Mouse (Mus musculus): Measurements from ENCODE around the gene Gm20604. TPM values are rescaled to one million over a fixed set of nuclear protein-coding genes. Genes with fewer than 3 reads are reported as not detected.
A peak's percentile ranks its signal among the peaks of the same experiment; 100 is the strongest.

Gene Gm20604
- polyA plus RNA-seq, 2 experiments, result 20.4 to 23.1 TPM

DNA sequence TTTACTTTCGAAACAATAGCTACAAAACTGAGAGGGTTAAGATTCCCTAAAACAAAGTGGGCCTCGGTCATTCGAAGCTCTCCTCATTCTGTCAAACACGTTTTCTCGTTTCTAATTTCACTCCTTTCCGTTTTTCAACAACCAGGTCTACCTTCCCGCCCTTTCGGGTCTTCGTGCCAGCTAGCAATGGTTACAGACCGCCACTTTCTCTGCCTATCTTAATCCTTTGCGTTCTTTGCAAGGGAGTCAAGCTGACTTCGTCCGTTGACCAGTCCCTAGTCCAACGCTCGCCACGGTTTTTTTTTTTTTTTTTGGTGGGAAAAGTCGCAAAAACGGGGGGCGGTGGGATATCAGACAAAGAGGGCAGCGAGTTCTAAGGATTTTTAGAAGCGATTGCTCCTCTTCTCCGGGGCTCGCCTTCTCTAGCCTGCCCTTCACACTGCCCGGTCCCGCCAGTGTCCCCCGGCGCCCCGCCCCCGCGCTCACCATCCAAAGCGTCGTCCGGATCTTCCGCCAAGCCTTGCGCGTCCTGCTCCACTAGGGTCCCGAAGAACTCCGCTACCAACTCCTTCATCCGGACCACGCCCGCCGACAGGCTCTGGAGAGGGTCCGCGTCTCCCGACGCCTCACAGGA is 1.3 kb downstream of the Gm20604 start:
- Histone ChIP-seq H3K9me3 (ENCODE audit: control insufficient read depth, low read length) (no peaks in the 10 kb centered on the region), H3K27ac (replicated peaks; ENCODE audit: low read depth, low read length) (peak overlapping the region; percentile 83), H3K36me3 (ENCODE audit: control insufficient read depth, insufficient read depth, low read length) (peaks cover 4% of the 10 kb centered on the region), H3K9ac (ENCODE audit: low read depth, low read length, severe bottlenecking) (peak overlapping the region; percentile 77), H3K4me1 (ENCODE audit: control insufficient read depth, insufficient read depth, low read length) (peaks cover 18% of the 10 kb centered on the region), H3K4me3 (replicated peaks; ENCODE audit: low read length) (peak overlapping the region; percentile 89), H3K27me3 (ENCODE audit: control insufficient read depth, insufficient read depth, low read length) (no peaks in the 10 kb centered on the region), H3K4me2 (replicated peaks; ENCODE audit: low read depth, low read length, severe bottlenecking) (peak overlapping the region; percentile 65)
- 2% methylated on average over 46 of the region's 46 CpGs for whole genome bisulfite sequencing
- peak; percentile 81 for ATAC-seq (ENCODE audit: low FRiP score, low read depth)
- no peak for TF ChIP-seq POLR2A (IDR thresholded peaks at IDR 0.05; ENCODE audit: borderline replicate concordance, extremely low read depth, insufficient read depth, insufficient read length)
- no peak for DNase-seq (ENCODE audit: low spot score)

DNA sequence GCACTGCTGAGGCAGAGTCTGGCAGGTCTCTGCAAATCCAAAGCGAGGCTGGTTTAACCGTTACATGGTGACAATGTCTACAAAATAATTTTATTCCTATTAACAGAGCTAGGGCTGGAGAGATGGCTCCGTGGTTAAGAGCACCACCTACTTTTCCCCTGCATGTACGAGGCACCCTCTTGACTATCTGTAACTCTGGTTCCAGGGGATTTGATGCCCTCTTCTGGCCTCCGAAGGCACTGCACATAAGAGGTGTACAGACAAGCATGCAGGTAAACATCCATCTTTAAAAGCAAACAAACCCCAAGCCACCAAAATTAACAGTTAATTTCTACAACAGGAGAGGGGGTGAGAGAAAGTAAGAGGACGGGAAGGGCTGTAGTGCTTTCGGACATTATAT is 2.2 kb downstream of the Gm20604 start:
- no peak for ATAC-seq (ENCODE audit: low FRiP score, low read depth)
- H3K27ac ChIP-seq (replicated peaks; ENCODE audit: low read depth, low read length), result no peak overlapping the region

DNA sequence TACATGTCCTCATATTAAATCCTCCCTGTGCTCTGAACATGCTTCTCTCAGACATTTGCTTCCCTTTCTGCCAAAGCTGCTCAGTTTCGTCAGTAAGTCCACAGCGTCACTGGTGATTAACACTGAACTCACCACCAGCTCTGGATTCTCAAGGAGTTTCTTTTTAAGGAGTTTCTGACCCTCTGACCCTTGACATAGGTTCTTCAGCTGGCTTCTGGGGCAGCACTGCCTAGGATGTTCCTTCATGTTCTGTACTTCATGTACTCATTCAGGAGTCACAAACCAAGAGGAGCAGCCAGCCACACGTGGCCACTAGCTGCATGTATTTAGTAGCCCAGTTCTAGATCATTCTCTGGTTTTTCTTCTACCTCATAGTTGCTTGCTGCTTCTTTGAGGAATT is 10.2 kb downstream of the Gm20604 start:
- Histone ChIP-seq H3K9me3 (ENCODE audit: control insufficient read depth, low read length) (no peaks in the 10 kb centered on the region), H3K27me3 (ENCODE audit: control insufficient read depth, insufficient read depth, low read length) (no peaks in the 10 kb centered on the region), H3K9ac (ENCODE audit: low read depth, low read length, severe bottlenecking) (no peak overlapping the region), H3K4me1 (ENCODE audit: control insufficient read depth, insufficient read depth, low read length) (peaks cover 9% of the 10 kb centered on the region; the same call in 1 of the 2 replicates), H3K4me2 (replicated peaks; ENCODE audit: low read depth, low read length, severe bottlenecking) (no peak overlapping the region), H3K36me3 (ENCODE audit: control insufficient read depth, insufficient read depth, low read length) (peaks cover 16% of the 10 kb centered on the region; the same call in 1 of the 2 replicates), H3K27ac (replicated peaks; ENCODE audit: low read depth, low read length) (no peak overlapping the region), H3K4me3 (replicated peaks; ENCODE audit: low read length) (no peak overlapping the region)
- TF ChIP-seq POLR2A (IDR thresholded peaks at IDR 0.05; ENCODE audit: borderline replicate concordance, extremely low read depth, insufficient read depth, insufficient read length), result no peak
- ATAC-seq (ENCODE audit: low FRiP score, low read depth) (no peak), DNase-seq (ENCODE audit: low spot score) (no peak)
- 84% methylated on average over 3 of the region's 3 CpGs for WGBS

More for the DNA sequence above, 2.2 kb downstream of the Gm20604 start:
- no peaks in the 10 kb centered on the region for H3K27me3 ChIP-seq (ENCODE audit: control insufficient read depth, insufficient read depth, low read length)
- TF ChIP-seq POLR2A (IDR thresholded peaks at IDR 0.05; ENCODE audit: borderline replicate concordance, extremely low read depth, insufficient read depth, insufficient read length), result no peak
- H3K4me1 ChIP-seq (ENCODE audit: control insufficient read depth, insufficient read depth, low read length), result peaks cover 18% of the 10 kb centered on the region
- no peaks in the 10 kb centered on the region; the same call in 1 of the 2 replicates for H3K36me3 ChIP-seq (ENCODE audit: control insufficient read depth, insufficient read depth, low read length)
- 80% methylated on average over 7 of the region's 7 CpGs for WGBS
- DNase-seq (ENCODE audit: low spot score), result no peak
- H3K9me3 ChIP-seq (ENCODE audit: control insufficient read depth, low read length), result no peaks in the 10 kb centered on the region
- peak overlapping the region; percentile 77; the same call in 1 of the 2 replicates for H3K9ac ChIP-seq (ENCODE audit: low read depth, low read length, severe bottlenecking)
- peak overlapping the region; percentile 89 for H3K4me3 ChIP-seq (replicated peaks; ENCODE audit: low read length)
- peak overlapping the region; percentile 65 for H3K4me2 ChIP-seq (replicated peaks; ENCODE audit: low read depth, low read length, severe bottlenecking)

DNA sequence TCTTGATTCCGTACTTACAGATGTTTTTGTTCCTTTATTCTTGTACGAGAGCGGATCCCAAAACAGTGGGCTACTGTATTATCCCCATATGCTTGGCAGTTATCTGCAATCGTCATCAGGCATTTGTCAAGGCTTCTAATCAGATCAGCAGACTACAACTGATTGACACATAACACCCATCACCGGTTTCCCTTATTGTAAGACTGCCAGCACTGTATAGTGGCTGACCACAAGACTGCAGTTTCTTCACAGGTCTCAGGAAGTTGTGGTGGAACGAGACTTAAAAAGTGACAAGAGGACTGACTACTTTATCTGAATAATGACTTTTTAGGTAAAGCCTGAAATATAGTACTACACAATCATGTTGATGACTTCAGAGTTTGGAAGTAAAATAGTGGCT is 13.6 kb downstream of the Gm20604 start:
- Histone ChIP-seq H3K9ac (ENCODE audit: low read depth, low read length, severe bottlenecking) (0 out of 2 replicates have a peak overlapping the region, but pooled peaks have one; percentile 82), H3K4me2 (replicated peaks; ENCODE audit: low read depth, low read length, severe bottlenecking) (no peak overlapping the region), H3K4me1 (ENCODE audit: control insufficient read depth, insufficient read depth, low read length) (peaks cover 15% of the 10 kb centered on the region; the same call in 1 of the 2 replicates), H3K9me3 (ENCODE audit: control insufficient read depth, low read length) (no peaks in the 10 kb centered on the region), H3K27ac (replicated peaks; ENCODE audit: low read depth, low read length) (no peak overlapping the region), H3K27me3 (ENCODE audit: control insufficient read depth, insufficient read depth, low read length) (no peaks in the 10 kb centered on the region), H3K4me3 (replicated peaks; ENCODE audit: low read length) (no peak overlapping the region), H3K36me3 (ENCODE audit: control insufficient read depth, insufficient read depth, low read length) (peaks cover 20% of the 10 kb centered on the region; the same call in 1 of the 2 replicates)
- TF ChIP-seq POLR2A (IDR thresholded peaks at IDR 0.05; ENCODE audit: borderline replicate concordance, extremely low read depth, insufficient read depth, insufficient read length), result no peak
- DNase-seq (ENCODE audit: low spot score) (no peak), ATAC-seq (ENCODE audit: low FRiP score, low read depth) (no peak)
- 67% methylated on average over 6 of the region's 6 CpGs for WGBS

DNA sequence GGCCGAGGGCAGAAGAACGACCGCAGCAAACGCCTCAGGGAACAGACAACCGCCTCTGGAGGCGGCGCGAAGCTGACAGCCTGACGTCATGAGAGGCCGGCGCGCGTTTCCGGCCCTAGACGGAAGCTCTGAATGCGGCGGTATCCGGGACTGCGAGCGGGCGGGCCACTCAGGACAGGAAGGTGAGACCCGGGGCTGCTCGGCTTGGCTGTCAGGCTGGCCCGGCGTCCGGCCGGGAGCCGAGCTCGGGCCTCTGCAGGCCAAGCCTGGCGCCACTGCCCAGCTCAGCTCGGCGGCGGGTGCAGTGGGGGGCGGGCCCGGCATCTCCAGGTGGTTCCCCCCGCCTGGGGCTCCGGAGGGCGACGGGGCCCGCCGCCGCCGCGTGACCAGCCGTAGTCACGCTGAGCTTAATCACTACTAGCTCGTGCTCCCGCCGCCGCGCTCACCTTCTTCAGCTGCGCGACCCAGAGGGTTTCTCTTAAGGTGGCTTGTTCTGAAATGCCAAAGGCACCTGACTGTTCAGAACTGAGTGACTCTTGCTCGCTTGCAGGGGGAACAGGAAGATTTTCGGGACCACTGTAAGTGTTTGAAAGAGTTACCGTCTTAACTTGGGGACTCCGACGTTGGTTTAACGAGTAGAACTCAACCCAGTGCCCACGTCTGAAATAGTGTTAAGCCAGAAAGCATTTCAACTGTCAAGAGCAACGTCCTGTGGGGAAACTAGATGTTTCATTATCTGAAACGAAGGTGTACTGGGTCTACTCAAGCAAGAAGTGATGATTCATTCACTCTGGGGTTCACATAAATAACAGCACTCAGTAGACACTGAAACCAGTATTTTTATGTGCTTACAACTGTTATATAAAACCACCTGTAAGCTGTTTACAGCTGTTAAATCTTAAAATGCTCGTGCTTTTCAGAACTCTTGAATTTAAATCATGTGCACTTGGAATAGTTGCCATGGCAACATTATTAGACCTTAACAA is 14.6 kb downstream of the Gm20604 start, which contains the start of the genes Moap1 and Tmem251:
Gene Moap1, minus strand, starts transcription at position 73 of the 986 bp plus-strand sequence.
Gene Tmem251, plus strand, starts transcription at position 174 of the 986 bp plus-strand sequence.
- Histone ChIP-seq H3K9me3 (ENCODE audit: control insufficient read depth, low read length) (no peaks in the 10 kb centered on the region), H3K4me1 (ENCODE audit: control insufficient read depth, insufficient read depth, low read length) (peaks cover 15% of the 10 kb centered on the region; the same call in 1 of the 2 replicates), H3K4me2 (replicated peaks; ENCODE audit: low read depth, low read length, severe bottlenecking) (peak within 1 kb of the TSS; percentile 88), H3K27me3 (ENCODE audit: control insufficient read depth, insufficient read depth, low read length) (no peaks in the 10 kb centered on the region), H3K27ac (replicated peaks; ENCODE audit: low read depth, low read length) (peak within 1 kb of the TSS; percentile 85), H3K36me3 (ENCODE audit: control insufficient read depth, insufficient read depth, low read length) (peaks cover 20% of the 10 kb centered on the region; the same call in 1 of the 2 replicates), H3K9ac (ENCODE audit: low read depth, low read length, severe bottlenecking) (peak within 1 kb of the TSS; percentile 82), H3K4me3 (replicated peaks; ENCODE audit: low read length) (peak within 1 kb of the TSS; percentile 78)
- DNase-seq (ENCODE audit: low spot score) (peak; percentile 90), ATAC-seq (ENCODE audit: low FRiP score, low read depth) (peak; percentile 95)
- 0 out of 2 replicates have a peak, but pooled peaks have one; percentile 49 for TF ChIP-seq POLR2A (IDR thresholded peaks at IDR 0.05; ENCODE audit: borderline replicate concordance, extremely low read depth, insufficient read depth, insufficient read length)
- WGBS, result under 1% methylated on average over 50 of the region's 63 CpGs
